Mouse (Mus musculus): ENCODE measurements around the gene Vmn1r27. TPM values are rescaled to one million over a fixed set of nuclear protein-coding genes. Genes with fewer than 3 reads are reported as not detected.

Vmn1r27 gene
- polyA plus RNA-seq (2015; fragmentation: Illumina TruSeq; extraction: RNeasy Lipid Tissue Mini Kit (QIAGEN cat#74804); ENCODE audit: insufficient read depth, low replicate concordance) = not detected

GRCm38 (mm10) chr6:58218721-58219120, at the start of gene Vmn1r27:
TSS of gene Vmn1r27 (minus strand) at chr6:58218821.

GRCm38 (mm10) chr6:58261737-58262136, 43.1 kb upstream of the Vmn1r27 start, which contains the start of gene Vmn1r28:
TSS of gene Vmn1r28 (plus strand) at chr6:58262037.

Other genes with a start within 250 kb of the Vmn1r27 start
- gene Vmn1r25, start 238.0 kb downstream of the Vmn1r27 start, polyA plus RNA-seq (2015; fragmentation: Illumina TruSeq; extraction: RNeasy Lipid Tissue Mini Kit (QIAGEN cat#74804); ENCODE audit: insufficient read depth, low replicate concordance) = not detected
- gene Vmn1r26, start 203.7 kb downstream of the Vmn1r27 start, polyA plus RNA-seq (2015; fragmentation: Illumina TruSeq; extraction: RNeasy Lipid Tissue Mini Kit (QIAGEN cat#74804); ENCODE audit: insufficient read depth, low replicate concordance) = not detected
- not detected for gene Vmn1r28, start 43.2 kb upstream of the Vmn1r27 start, polyA plus RNA-seq (2015; fragmentation: Illumina TruSeq; extraction: RNeasy Lipid Tissue Mini Kit (QIAGEN cat#74804); ENCODE audit: insufficient read depth, low replicate concordance)
- not detected for gene Vmn1r29, start 82.7 kb upstream of the Vmn1r27 start, polyA plus RNA-seq (2015; fragmentation: Illumina TruSeq; extraction: RNeasy Lipid Tissue Mini Kit (QIAGEN cat#74804); ENCODE audit: insufficient read depth, low replicate concordance)
- gene Vmn1r30, start 224.6 kb upstream of the Vmn1r27 start, polyA plus RNA-seq (2015; fragmentation: Illumina TruSeq; extraction: RNeasy Lipid Tissue Mini Kit (QIAGEN cat#74804); ENCODE audit: insufficient read depth, low replicate concordance) = not detected